Mouse (Mus musculus): ENCODE data around the gene Cnpy3.

DNA sequence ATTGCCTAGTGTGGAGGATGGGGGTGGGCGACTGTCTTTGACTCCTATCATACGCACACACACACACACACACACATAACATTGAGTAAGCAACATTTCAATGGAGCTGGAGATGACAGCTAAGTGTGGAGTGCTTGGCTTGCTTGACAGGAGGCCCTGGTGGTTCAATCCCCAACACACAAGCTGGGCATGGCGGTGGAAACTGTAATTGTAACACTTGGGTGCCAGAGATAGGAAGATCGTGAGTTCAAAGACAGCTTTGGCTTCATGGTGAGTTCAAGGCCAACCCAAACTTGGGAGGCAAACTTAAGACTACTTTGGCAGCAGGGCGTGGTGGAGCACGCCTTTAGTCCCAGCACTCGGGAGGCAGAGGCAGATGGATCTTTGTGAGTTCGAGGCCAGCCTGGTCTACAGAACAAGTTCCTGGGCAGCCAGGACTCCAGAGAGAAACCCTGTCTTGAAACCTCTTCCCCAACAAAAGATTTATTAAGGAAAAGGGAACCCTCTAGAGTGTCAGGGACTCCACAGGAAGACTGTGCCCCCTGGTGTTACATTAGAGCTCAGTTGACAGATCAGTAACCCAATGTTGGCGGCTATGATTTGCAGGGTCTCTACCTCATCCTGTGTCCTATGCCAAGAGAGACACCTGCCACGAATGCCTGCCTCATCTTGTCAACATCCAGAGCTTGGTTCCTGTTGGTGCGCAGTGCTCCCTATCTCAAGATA, 37.1 kb downstream of the Cnpy3 start:
- TF ChIP-seq CTCF (conservative IDR thresholded peaks at IDR 0.05; ENCODE audit: low read length) = peak; percentile 61
- TF ChIP-seq POU5F1 (IDR thresholded peaks at IDR 0.05; ENCODE audit: borderline replicate concordance, low read length) = no peak

Data from E14TG2a.4 (cell line).